Mouse (Mus musculus): Measurements from ENCODE around the gene Btbd35f8.
"Not testable (repeated sequence)": the region's sequence is repeated elsewhere in the genome, so short reads cannot be mapped to it uniquely, and the experiment has no call there.

The Btbd35f8 gene

DNA sequence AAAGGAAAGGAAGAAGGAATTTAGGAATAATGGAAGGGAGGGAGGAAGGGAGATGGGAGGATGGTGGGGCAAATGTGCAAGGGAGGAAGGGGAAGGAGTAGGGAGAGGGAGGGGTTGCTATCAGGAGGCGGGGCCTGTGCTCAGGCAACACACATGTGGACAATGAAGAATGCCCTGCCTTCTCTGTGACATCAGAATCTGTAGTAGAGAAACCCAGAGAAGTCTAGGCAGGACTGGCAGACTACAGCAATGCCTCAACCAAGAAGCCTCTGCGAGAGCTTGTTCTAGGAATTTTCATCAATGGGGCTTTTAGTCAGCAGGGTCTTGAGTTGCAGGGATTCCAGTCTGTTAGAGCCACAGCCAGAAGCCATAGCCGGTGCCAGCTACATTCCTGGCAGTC is at the start of gene Btbd35f8:
Btbd35f8 (plus strand) TSS at position 301 of the 400 bp plus-strand sequence.
- not testable (repeated sequence) for DNase-seq (ENCODE audit: low spot score in 2 of 2)

Data from right cerebral cortex, adult 2 months (tissue).